Mouse (Mus musculus) spleen, embryonic (tissue): Measurements from ENCODE around the gene Atp6v0c.

ENCODE experiments used
- CTCF ChIA-PET: fragments of 350-600 bp; sonication (Branson Sonifier 250); formaldehyde crosslinking; loops from one replicate; lab custom pipeline; 2022; lab: Charles Lee

Atp6v0c gene

DNA sequence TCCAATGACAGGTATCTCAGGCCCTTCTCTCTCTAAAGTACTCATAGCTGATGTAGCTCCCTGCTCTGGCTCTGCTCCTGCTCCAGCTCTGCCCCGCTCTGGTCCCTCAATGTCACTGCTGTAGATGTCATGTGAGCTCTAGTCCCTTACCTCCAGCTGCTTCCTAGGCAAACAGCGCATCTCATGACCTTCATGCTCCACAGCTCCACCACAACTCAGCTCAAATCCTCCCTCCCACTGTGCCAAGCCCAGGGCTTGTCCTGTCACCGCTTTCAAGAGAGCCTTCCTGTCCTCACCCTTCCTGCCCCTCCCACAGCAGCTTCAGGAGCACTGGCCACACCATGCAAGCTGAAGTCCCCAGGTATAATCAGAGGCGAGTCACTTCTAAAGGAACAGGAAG, 30.2 kb upstream of the Atp6v0c start:
- CTCF ChIA-PET: no interaction called here

DNA sequence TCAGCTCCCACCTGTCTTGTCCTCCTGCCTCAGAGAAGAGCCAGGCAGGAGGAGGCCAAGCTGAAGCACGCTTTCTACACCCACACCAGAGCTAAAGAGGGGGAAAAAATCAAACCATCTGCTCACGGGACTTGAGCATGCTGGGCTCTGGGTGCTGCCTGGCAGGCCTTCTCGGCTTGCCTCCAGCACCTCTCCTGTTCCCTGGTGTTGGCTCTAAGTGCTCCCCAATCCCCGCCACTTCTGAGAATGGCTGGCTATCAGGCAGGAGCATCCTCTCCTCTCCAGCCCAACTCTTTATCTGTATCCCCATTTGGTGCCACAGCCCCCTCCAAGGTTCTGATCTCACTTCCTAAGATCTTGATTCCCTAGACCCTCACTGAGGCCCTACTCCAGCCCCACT, 29.8 kb upstream of the Atp6v0c start:
- CTCF ChIA-PET: no interaction called here

DNA sequence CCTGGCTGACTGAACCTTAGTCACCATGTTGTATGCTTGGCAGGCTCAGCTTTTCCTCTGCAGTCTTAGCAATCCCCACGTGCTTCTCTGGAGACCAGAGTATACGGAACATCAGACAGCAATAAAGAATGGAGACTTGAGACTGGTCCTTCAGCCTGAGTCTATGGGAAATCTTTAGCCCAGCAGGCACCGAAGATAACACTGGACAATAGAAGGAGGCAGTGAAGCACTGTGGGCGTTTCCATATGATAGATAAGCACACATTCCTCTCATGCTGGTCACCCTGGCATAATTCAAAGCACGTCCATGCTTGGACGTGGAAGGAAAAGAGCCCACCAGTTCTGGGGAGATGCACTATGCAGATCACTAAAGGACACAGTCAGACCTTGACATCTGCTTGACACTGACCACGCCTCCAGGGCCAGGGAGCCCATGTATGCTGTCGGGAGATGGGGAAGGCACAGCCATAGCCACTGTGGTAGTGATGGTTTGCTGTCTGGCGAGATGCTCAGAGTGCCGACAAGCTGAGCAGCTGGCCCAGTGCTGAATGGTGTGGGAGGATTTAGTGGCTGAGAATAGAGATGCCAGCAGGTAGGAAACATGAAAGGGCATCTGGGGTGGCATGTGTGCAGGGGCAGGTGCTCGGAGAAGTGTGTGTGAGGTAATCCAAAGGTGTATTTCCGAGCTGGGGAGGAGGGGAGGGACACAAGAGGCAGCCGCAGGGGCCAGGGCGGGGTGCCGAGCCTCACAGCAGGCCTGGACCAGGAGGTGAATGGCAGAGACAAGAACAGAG, 27.7 kb upstream of the Atp6v0c start:
- CTCF ChIA-PET: no interaction called here

- CTCF ChIA-PET: no interaction called here
These were observed 25.8 kb upstream of the Atp6v0c start for GRCm38 (mm10) chr17:24195349-24195748.

DNA sequence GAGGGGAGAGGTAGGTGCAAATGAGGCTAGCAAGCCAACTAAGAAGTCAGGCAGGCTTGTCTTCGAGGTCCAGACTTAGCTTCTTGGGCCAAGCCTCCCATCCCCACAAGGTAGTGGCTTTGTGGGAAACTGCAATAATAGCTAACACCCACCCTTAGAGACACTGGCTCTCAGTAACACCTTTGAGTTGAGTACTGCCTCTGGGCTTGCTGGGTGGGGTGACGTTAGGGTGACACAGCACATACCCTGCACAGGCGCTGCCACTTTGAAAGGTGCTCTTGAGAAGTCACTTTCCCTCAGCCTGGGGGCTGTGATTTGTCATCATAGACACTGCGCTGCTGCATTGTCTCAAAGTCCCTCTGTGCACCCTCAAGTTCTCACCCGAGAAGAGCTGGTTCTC, 24.3 kb upstream of the Atp6v0c start:
- CTCF ChIA-PET: interaction anchor here (0.6 kb wide), 1 partner anchor 299 kb away, joined by 6 read pairs; no protein-coding TSS in a partner anchor

- CTCF ChIA-PET: no interaction called here
These were observed 23.8 kb upstream of the Atp6v0c start for GRCm38 (mm10) chr17:24193268-24193667.

DNA sequence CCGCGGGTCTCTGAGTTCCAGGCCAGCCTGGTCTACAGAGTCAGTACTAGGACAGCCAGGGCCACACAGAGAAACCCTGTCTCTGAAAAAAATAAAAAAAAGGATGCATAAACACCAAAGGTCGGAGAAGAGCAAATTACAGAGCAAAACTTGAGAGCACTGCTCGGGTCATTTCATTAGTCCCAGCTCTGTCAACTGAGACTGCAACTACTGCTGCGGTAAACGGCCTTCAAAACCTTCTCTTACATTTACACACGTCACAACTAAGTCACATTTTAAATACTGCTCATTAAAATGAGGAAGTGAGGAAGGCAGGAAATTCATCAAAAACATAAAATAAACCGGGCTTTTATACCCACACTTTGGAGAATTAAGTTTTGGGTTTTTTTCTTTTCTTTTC, 23.3 kb upstream of the Atp6v0c start:
- CTCF ChIA-PET: no interaction called here

- CTCF ChIA-PET: no interaction called here
These were observed 22.0 kb upstream of the Atp6v0c start for GRCm38 (mm10) chr17:24191481-24191880.

DNA sequence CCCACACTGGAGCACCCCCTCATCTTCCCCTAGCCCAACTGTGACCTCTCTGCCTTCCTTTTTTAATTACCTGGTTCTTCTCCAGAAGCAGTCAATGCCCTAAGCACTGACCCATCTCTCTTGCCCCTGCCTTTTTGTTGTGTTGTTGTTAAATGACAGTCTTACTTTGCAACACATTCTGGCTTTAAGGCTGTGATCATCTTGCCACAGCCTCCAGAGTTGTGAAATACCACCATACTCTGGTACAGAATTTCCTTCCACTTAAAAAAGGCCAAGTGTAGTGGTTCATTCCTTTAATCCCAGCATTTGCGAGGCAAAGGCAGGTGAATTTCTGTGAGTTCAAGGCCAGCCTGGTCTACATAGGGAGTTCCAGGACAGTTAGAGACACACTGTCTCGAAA, 21.4 kb upstream of the Atp6v0c start:
- CTCF ChIA-PET: no interaction called here

DNA sequence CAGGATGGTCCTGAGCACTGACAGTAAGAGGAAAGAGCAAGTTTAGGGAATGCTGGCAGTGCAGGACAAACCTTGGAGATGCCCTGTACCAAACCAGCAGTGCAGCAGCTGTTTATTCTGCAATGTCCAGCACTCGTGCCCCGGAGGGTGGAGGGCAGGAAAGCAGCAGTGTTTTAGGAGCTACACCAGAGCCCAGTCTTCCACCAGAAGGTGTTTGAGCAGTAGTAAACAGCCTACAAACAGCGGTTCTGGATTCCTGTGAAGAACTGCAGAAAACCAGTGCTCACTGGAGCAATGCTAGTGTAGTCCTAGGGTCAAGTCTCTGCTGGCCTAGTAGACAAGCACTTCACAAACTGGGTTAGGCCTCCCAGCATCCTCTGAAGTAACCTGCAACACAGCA, 4.8 kb upstream of the Atp6v0c start:
- CTCF ChIA-PET: interaction anchor here (0.7 kb wide), 1 partner anchor 62 kb away, joined by 3 read pairs; no protein-coding TSS in a partner anchor

GRCm38 (mm10) chr17:24173423-24173822, 3.9 kb upstream of the Atp6v0c start:
- CTCF ChIA-PET: interaction anchor here (0.6 to 0.7 kb wide), 2 partner anchors 63 to 66 kb away, joined by 3 to 4 read pairs; no protein-coding TSS in a partner anchor

DNA sequence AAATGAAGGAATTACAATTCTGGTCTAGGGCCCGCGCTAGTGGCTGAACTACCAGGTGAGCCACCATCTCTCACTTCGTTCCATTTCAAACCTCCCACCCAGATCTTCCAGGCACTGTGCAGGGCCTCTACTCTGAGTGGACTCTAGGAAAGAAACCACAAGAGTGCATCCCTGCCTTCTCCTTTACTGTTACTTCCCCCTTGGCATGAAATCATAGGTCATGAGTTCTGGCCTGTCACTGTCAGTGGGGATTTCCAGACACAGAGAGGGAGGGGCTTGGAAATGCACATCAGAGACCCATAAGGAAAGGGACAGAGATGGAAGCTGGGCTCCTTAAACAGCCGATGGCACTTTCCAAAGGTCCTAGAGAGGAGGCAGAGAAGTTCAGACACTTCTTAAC, 2.2 kb upstream of the Atp6v0c start:
- CTCF ChIA-PET: interaction anchor here (1.1 kb wide), 1 partner anchor 42 kb away, joined by 3 read pairs; no protein-coding TSS in a partner anchor

GRCm38 (mm10) chr17:24170729-24171128, 1.2 kb upstream of the Atp6v0c start:
- CTCF ChIA-PET: no interaction called here

- CTCF ChIA-PET: no interaction called here
These were observed 623 bp upstream of the Atp6v0c start for GRCm38 (mm10) chr17:24170125-24170524.

GRCm38 (mm10) chr17:24168590-24169277, 768 bp downstream of the Atp6v0c start:
- CTCF ChIA-PET: interaction anchor here (0.7 kb wide), 1 partner anchor 317 kb away, joined by 3 read pairs; no protein-coding TSS in a partner anchor

DNA sequence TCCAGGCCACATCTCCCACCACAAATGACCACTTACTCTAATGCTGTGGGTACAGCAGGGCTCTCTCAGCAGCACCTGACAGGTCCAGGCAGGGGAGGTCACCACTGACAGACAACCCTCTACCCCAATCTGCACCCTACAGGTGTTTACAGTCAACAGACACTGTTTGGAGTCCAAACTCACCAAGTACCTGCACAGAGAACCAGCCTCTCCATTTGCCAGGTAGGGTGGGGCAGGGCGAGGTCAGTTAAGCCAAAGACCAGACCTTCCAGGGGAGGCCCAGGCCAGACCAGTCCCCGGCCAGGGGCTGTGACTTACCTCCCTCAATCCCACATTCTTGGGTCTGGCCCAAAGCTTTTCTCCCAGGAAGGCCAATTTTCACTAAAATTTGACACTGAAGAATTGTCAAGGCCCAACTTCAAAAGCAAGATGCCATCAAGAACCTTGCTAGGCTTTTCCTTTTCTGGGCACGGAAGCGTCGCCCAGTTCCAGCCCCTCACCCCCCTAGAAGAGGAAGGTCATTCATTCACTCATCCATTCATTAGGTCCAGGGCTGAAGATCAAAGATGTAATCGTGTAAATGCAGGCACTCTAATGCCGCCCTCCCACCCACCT, 1.5 kb downstream of the Atp6v0c start:
- CTCF ChIA-PET: no interaction called here

GRCm38 (mm10) chr17:24167120-24167519, 2.4 kb downstream of the Atp6v0c start:
- CTCF ChIA-PET: no interaction called here

GRCm38 (mm10) chr17:24164566-24165259, 4.8 kb downstream of the Atp6v0c start:
- CTCF ChIA-PET: no interaction called here

GRCm38 (mm10) chr17:24163176-24163962, 6.1 kb downstream of the Atp6v0c start, which contains the start of gene Amdhd2:
Gene Amdhd2, minus strand, starts transcription at chr17:24163766.
- CTCF ChIA-PET: no interaction called here

- CTCF ChIA-PET: no interaction called here
These were observed 6.8 kb downstream of the Atp6v0c start for GRCm38 (mm10) chr17:24162584-24163175.
